Mouse (Mus musculus): ENCODE measurements around the gene Tsga10ip. TPM values are rescaled to one million over a fixed set of nuclear protein-coding genes. Genes with fewer than 3 reads are reported as not detected.

Gene Tsga10ip
- not detected in 2 replicates for total RNA-seq (2014; fragmentation: Nextera tagmentation)
- 1.9 TPM in 1 of 2 replicates, not detected in the other for total RNA-seq (2017)

DNA sequence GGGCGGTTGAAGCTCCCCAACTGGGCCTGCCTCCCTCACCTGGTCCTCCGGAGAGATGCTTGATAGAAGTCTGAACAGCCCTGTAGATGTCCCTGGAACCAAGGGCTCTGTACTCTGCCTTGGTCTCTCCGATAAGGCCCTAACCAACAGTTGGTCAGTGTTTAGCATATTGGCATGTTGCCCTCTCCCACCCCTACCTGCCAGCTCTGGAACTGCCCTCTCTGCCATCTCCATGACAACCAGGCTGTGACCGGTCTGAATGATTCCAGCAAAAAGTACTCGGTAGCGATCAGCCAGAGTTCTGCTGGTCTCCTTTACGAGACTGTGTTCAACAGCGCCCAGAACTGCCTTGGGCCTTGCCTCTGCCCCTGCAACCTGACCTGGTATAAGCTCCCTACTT is at the start of gene Tsga10ip:
TSS of gene Tsga10ip (minus strand) at position 234 of the 400 bp plus-strand sequence.
- ATAC-seq (replicated peaks; ENCODE audit: poor library complexity, severe bottlenecking), result no peak

DNA sequence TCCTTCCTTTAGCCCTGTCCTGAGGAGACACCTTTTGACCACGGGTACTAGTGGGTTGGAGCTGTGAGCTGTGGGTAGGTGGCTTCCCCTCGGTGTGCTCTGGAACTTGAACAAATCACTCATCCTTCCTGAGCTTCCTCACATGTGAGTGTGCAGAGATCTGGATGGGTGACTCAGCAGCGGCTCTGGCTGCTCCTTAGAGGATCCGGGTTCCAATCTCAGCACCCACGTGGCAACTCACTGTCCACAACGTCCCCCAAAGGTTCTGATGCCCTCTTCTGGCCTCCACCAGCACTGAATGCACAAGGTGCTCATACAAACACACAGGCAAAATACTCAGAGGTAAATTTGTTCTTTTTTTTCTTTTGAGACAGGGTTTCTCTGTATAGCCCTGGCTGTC is 49.4 kb upstream of the Tsga10ip start:
- no peak for ATAC-seq (replicated peaks; ENCODE audit: poor library complexity, severe bottlenecking)

DNA sequence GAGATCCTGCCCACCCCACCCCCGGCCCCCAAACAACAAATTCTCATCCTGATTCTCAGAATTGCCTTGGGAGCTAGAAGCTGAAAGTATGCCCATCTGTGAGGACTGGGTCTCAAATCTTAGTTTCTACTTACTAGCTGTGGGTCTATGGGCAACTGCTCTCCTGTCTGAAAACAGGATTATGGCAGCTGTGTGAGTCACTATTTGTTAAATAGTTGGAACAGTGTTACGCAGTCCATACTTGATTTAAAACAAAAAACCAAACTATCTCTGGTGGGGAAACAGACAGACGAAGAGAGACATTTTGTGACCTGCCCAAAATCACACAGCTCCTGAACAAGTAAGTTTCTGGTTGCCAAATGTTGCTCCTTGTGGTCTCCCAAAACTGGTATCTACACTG is 47.3 kb upstream of the Tsga10ip start:
- ATAC-seq (replicated peaks; ENCODE audit: poor library complexity, severe bottlenecking), result no peak

DNA sequence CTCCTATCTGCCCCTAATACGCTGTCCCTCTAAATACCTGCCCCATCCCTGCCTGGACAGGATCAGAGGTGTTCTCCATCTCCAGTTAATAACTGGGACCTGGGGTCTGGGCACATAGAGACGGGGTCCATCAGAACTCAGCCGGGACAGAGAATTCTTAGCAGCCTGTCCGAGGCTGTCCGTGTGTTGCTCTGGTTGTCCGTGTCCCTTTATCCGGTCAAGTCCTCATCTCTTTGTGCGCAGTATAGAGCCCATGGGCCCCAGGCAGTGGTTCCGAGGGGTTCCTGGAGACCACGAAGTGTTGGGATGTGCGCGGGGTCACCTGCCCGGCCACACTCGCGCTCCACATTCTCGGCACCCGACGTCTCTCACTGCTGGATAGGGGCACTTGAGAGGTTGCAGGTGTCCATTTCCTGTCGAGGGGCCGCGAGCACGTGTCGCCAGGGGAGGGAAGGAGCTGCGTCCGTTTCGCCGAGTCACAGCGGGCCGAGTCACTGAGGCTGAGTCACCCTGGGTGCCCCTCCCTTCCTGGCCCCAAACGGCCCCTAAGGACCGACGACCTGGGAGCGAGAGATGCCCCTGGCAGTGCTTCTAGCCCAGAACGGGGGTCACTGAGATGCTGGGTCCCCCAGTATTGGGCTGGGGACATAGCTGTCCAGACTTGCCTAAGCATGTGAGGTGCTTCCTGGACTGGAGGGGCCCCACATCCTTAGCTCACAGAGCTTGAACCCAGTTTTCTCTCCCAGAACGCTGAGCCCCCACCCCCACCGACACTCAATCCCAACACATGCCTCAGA is 46.2 kb upstream of the Tsga10ip start:
- ATAC-seq (replicated peaks; ENCODE audit: poor library complexity, severe bottlenecking), result peak; percentile 57

DNA sequence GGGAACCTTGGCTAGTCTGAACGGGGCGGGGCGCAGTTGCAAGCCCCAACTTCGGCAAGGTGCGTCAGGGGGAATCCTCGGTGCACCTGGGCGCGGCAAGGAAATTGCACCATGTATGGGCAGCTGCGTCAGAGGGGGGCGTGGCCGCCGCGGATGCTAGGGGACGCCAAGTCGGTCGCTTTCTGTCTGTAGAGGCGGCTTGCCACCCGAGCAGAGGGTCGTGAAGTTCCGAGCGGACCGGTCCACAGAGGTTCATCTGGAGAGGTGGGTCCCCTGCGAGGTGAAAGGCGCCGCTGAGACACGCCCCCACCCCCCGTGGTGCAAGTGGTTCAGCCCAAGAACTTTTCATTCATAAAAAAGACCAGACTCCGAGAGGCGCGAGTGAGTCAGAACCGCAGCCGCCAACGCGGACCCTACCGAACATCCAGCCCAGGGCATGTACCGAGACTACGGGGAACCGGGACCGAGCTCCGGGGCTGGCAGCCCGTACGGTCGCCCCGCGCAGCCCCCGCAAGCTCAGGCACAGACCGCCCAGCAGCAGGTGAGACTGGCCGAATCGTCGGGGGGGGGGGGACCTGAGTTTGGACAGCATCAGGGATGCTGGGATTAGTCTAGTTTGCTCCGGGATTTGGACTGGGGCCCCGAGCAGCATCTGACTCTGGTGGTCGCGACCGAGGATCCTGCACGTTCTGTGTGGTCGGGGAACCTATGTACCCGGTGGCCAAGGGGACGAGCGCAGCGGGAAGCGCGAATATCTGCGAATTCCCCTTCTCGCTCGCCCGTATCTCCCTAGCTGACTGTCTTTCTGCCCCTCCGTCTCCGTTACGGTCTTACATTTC is 45.4 kb upstream of the Tsga10ip start, which contains the start of gene Fosl1:
TSS of gene Fosl1 (plus strand) at position 33 of the 839 bp plus-strand sequence.
- peak; percentile 65 for ATAC-seq (replicated peaks; ENCODE audit: poor library complexity, severe bottlenecking)

DNA sequence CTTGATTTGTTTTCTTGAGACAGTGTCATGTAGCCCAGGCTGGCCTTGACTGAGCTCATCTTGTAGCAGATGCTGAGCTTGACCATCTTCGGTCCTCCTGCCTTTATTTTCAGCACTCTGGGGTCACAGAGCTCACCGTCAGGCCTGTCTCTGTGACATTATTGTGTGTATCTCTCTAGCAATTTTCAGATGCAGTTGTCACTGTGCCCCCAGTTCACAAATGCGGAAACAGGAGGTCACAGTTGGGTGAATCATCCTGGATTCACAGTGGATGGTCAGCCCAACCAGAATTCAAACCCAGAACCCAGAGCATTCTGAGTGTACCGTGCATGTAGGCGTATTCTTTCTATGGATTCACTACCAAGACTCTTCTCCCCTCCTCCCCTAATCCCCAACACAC is 43.4 kb upstream of the Tsga10ip start:
- ATAC-seq (replicated peaks; ENCODE audit: poor library complexity, severe bottlenecking), result no peak

DNA sequence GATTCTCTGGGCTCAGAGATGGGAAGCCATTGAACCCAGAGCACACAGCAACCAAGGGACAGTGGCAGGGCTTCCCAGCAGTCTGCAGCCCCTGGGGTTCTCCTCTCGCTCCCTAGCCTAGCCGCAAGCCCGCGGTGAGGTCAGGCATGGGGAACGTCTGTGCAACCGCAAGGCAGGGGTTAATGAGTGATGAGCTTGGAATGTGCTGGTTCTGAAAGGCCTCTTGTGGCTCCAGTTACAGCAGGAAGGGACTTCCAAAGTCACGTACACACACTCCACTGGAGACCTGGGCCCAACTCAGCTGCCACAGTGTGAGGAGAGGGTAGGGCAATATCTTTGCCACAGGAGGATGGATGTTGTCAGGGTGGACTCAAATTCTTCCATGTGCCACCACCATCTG is 42.6 kb upstream of the Tsga10ip start:
- ATAC-seq (replicated peaks; ENCODE audit: poor library complexity, severe bottlenecking), result no peak

DNA sequence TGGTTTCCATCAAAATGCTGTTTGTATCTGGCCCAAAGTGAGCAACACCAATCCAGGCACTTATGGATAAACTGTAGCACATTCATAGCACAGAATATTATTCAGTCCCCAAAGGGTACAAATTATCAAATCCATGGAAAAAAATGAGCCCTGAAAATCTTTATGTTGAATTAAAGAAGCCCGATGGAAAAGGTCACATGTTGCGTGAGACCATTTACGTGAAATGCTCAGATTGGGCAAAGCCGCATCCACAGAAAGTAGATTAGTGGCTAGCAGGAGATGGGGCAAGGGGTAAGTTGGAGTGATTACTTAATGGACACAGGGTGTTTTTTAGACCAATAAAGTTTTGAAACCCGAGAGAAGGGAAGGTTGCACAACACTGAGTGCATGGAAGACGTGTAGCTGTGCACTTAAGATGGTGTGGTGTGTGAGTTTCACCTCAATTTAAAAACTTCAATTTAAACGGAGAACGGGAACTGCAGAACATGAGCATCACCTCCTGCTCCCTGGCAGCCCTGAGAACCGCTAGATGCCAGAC is 42.1 kb upstream of the Tsga10ip start:
- peak; percentile 70 for ATAC-seq (replicated peaks; ENCODE audit: poor library complexity, severe bottlenecking)

DNA sequence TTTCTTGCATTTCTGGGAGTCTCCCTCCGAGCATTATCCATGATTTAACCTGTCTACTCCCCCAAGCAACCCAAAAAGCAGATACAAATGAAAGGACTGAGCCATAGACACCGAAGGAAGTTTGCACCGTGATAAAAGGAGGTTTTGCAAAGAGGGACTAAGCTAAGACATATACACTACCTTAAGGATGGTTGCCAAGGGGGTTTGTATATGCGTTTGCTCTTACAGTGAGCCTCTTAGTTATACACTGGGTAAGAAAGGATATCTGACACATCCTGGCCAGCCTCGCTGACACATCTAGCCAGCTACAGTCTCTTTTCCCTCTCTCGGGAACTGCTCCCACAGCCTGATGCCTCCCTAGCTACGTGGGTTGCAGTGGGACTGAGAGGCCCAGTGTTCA is 31.6 kb upstream of the Tsga10ip start:
- no peak for ATAC-seq (replicated peaks; ENCODE audit: poor library complexity, severe bottlenecking)

DNA sequence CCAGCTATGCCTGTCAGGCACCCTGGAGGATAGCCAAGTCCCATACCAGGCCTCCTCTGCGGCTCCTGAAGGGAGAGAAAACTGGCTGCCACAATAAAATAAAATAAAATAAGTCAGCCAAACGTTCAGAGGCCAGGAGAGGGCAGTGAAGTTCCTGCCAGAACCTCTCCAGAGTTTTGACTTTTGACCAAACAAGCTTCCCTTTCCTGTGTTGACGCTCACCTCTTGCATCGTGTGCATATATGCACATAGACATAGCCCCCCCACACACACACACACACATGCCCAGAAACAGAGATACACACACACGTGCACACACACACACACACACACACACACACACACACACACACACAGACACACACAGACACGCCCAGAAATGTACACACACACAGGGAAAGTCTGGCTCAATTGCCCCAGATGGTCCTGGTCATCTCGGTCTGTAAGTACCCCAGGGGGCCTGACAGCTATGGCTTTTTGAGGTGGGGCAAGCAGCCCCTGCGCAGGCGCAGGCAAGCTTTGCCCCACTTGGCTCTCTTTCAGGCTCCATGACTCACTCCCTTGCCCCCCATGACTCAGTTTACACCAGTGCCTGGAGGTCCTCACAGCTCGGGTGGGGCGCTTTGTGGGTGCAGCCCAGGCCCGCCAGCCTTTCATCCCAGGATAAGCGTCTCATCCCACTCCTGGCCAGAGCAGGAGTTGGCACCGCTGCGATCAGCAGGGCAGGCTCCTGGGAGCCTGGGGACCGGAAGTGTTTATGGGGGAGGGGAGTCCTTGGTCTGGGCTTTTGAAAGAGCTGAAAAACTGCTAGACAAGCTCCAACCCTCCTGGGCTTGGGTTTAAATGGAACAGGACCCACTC is 30.9 kb upstream of the Tsga10ip start:
- peak; percentile 66 for ATAC-seq (replicated peaks; ENCODE audit: poor library complexity, severe bottlenecking)

DNA sequence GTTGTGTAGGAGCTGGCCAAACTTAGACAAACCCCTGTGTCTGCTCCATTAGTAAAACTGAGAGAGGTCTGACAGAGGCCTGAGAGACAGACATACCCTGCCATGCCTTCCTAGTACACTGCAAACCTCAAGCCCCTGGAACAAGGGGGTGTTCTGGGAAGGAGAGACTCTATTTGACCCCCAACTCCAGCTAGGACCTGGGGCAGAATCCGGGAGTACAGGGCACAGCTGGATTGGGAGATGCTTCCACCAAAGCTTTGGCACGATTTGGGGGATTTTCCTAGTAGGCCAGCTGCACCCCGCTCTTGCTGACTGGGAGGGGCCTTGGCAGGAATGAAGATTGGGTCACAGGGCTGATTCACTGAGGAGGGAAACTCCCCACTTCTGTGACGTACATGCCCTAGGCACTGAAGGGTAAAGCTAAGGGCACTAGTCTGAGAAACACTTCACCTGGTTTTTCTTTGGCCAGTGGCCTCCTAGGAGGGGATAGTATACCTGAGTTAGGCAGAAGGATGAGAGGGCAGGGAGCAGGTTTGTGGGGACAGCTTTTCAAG is 29.7 kb upstream of the Tsga10ip start:
- ATAC-seq (replicated peaks; ENCODE audit: poor library complexity, severe bottlenecking), result no peak

DNA sequence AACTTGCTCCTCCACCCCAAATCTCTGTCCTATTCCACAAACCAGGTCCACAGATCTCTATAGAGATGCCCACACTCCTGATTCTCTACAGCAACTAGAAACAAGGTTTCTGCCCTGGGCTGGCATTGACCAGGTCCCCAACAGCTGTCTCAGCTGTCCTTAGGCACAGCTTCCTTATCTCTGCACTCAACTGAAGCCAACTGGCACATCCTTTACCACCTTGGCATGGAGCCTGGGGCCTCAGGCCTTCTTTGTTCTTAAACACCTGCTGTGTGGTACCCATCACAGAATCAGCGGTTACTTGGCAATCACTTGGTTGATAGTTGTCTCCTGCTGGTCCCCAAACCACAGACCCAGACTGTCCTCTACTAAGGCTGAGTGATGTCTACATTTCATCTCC is 28.1 kb upstream of the Tsga10ip start:
- no peak for ATAC-seq (replicated peaks; ENCODE audit: poor library complexity, severe bottlenecking)

DNA sequence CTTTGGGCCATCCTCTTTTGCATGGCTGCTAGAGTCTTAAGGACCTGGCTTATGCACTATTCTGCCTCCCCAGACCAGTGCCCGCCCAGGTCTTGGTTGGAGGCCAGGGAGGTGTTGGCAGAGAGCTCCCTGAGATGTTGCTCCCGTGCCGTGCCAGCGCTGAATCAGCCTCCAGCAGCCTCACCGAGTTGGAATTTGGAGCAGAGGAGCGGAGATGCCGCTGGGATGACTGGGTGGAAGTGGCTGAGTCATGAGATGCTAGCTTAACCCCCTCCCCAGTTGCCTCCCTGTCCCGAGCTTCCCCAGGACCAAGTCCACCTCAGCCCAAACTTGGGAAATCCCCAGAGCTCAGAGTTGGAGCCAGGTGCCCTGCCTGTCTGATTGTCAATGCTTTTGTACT is 27.5 kb upstream of the Tsga10ip start:
- ATAC-seq (replicated peaks; ENCODE audit: poor library complexity, severe bottlenecking), result no peak

DNA sequence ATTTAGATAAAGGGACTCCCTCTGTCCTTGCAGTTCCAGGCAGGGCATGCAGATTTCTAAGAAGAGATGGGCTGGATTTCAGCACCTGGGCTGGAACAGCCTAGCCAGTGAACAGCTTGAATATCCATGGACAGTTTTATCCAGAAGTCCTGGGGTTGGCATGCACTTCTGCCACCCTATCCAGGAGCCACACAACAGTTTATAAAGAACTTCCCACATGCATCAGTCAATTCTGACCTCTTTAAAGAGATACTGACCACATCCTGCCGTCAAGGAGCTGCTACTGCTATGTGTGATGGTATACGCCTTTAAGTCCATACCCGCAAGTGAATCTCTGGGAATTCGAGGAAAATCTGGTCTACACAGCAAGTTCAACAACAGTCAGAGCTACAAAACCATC is 26.9 kb upstream of the Tsga10ip start:
- no peak for ATAC-seq (replicated peaks; ENCODE audit: poor library complexity, severe bottlenecking)

DNA sequence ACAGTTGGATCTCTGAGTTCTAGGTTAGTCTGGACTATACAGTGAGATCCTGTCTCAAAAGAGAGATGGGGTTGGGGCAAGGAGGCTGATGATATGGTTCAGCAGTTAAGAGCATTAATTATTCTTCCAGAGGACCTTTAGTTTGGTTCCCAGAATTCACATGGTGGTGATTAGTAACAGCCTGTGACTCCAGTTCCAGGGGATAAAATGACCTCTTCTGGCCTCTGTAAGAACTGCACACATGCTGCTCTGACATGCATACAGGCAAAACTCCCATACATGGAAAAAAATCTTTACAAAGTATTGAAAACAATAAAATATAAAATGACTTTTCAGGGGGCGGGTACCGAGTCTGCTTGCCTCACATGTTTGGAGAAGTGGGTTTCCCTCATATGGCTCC is 25.8 kb upstream of the Tsga10ip start:
- ATAC-seq (replicated peaks; ENCODE audit: poor library complexity, severe bottlenecking), result no peak

DNA sequence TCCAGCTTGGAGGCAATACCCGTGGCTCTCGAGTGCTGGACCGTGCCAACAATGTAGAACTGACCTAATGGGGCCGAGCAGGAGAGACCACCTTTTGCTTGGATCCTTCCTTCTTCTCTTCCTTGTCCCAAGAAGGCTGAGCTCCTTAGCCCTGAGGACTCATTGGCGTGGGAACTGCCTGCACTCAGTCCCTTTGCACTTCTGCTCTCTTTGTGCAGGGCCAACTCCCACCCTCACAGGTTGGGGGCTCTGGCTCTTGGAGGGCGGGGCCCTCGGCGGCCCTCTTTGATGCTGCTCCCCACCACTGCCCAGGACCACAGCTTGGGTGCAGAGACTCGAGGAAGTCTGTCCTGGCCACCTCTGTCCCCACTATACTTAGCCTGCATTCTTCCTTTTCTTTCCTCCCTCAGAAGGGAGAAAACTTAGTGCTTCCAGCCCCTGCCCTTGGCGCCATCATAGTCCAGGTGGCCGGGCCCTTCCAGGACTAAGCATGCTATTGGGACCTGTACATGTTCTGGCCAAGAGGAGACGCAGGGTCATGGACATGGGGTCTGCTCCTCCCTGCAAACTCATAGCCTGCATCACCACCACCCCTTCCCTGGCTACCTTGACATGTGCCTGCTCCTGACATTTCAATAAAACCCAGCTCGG is 24.4 kb upstream of the Tsga10ip start:
- ATAC-seq (replicated peaks; ENCODE audit: poor library complexity, severe bottlenecking), result no peak

DNA sequence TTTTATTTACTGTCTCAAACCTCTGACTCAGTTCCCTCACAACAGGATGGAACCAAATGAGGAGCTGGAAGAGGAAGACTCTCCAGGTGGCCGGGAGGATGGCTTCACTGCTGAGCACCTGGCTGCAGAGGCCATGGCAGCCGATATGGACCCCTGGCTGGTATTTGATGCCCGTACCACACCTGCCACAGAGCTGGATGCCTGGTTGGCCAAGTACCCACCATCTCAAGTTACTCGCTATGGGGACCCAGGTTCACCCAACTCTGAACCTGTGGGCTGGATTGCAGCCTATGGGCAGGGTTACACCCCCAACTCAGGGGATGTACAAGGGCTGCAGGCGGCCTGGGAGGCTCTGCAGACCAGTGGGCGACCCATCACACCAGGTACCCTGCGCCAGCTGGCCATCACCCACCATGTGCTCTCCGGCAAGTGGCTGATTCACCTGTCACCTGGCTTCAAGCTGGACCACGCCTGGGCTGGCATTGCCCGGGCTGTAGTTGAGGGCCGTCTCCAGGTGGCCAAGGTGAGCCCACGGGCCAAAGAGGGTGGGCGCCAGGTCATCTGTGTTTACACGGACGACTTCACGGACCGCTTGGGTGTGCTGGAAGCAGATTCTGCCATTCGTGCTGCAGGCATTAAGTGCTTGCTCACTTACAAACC is 23.7 kb upstream of the Tsga10ip start:
- no peak for ATAC-seq (replicated peaks; ENCODE audit: poor library complexity, severe bottlenecking)

DNA sequence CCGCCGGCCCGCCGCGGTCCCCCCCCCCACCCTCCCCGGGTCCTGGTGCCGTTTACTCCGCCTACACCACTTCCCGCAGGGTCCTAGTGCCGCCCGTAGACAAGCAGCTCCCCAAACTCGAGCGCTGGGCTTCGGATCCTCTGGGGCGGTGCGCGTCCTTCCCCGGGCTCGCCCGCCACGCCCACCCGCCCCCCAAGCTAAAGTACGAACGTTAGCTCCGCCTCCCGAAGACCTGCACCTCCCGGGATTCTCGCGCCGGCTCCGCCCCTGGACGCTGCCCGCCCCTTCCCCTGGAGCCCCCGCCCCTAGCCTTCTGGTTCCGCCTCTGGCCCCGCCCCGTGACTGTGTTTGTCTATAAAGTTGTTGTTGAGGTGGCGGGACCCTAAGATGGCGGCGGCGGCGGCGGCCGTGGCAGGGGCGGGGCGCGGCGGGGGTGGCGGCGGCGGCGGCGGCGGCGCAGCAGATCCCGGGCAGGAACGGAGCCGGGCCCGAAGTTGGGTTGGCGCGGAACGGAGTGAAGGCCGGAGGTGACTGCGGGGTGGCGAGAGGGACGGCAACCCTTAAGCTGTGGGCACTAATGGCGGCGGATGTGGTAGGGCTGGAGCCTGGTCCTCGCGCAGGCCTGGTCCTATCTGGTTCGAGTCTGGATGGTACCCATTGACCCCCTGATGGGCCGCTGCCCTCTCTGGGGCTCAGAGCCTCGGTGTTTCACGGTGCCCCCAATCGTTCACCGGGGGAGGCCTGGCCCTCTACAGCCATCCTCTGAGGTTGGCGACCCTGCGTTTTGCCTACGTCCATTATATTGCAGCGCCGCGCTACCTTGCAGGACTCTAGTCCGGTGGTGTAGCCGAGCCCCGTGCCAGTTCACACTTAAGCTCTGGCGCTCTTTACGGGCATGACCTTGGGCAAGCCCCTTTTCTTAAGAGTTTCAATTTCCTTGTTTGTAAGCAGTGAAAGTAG is 22.7 kb upstream of the Tsga10ip start, which contains the start of the genes Drap1 and AI837181:
TSS of gene Drap1 (minus strand) at position 198 of the 960 bp plus-strand sequence.
TSS of gene AI837181 (plus strand) at position 363 of the 960 bp plus-strand sequence.
- peak; percentile 84 for ATAC-seq (replicated peaks; ENCODE audit: poor library complexity, severe bottlenecking)

All from granulocyte monocyte progenitor cell, adult 5-6 weeks (primary cell).